Mouse (Mus musculus) right cerebral cortex, postnatal 14 days (tissue): ENCODE measurements at regions not wholly inside any gene's neighbourhood (a gene's known extent, or its start where the extent isn't known, plus 50 kb on each side); places are given as distances from the start of the nearest gene placed in this dataset.
"Not testable (repeated sequence)": the region's sequence is repeated elsewhere in the genome, so short reads cannot be mapped to it uniquely, and the experiment has no call there.

ENCODE experiments used
- DNase-seq: peaks from one replicate; pipeline ENCODE4 v3.0.0; 2022

GRCm38 (mm10) chr10:52529661-52530060 lies 112.3 kb downstream of the Nus1 start:
- not testable (repeated sequence) for DNase-seq

DNA sequence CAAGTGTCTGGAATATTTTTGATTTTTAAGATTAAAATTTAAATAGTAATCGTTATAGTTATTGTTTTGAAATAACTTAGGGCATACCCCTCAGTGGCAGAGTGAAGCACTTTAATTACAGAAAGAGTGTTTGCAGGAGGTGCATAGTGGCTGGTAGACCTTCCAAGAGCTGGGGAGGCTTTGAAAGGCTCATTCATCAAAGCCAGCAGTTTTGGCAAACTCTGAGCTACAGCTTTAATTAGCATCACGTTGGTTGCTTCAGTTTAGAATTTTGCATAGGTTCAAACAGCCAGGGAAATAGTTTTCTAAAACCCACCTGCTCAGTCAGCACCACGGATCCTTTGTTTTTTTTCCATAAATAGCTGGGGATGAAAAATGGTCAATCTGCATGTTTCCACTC lies 113.5 kb downstream of the Nus1 start:
- no peak for DNase-seq

DNA sequence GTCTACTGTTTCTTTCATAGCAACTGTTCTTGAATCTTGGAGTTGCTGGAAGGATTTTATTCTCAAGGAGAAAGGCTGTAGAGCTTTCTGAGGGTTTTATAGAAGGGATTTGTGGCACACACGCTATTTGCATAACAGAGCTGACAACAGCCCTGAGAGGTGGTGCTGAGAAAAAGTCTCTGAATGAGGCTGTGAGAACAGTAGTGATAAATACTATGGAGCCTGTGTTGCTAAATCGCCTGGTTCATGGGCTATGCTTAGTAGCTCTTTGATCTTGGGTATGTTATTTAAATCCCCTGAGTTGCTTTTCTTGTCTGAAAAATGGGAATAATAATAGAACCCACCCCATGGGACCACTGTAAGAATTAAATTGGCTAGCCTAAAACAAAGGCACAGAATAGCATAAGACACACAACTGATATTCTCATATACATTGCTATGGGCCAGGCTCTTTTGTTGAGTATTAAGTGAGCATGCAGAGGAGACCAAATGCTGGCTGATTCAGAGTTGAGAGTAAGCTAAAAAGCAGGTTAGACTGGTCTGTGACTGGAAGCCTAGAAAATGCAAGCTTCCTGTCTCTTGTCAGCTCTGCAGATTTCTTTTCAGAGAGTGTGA lies 116.0 kb downstream of the Nus1 start:
- no peak for DNase-seq

- DNase-seq, result peak; percentile 51
Observed at GRCm38 (mm10) chr10:52533893-52534287, 116.5 kb downstream of the Nus1 start.

DNA sequence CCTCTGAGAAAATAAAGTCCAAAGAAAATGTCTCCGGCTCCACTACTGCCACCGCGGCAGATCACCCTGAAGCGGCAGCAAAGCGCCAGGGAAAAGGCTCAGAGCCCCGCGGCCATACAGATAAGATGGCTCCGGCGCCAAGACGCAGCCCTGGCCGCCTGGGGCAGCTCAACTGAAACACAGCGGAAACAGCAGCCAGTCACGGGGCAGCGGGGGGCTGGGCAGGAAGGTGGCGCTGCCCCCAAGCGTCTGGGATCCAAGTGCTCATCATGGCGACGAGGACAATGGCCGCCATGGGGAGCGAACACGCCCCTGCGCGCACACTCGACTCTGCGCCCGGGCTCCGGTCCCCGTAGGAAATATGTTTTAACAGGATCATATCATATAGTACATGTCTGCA lies 128.2 kb downstream of the Nus1 start:
- no peak for DNase-seq

DNA sequence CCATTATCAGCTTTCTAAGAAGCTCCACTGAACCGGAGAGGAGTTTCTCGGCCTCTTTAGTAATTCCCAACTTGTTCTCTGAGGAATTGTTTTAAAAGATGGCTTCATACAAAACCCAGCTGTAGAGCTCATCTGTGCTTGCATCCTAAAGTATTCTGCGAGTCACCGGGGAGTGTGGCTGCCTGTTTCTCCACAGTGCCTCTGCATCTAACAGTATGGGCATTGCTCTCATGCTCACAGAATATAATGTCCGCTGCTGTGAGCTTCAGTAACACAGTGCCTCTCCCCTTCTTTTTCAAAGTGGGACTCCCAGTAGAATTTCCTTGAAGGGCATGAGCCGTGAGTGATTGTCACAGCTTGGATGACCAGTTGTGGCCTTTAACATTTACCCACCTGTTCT lies 113.0 kb upstream of the Slc35f1 start:
- DNase-seq, result no peak

DNA sequence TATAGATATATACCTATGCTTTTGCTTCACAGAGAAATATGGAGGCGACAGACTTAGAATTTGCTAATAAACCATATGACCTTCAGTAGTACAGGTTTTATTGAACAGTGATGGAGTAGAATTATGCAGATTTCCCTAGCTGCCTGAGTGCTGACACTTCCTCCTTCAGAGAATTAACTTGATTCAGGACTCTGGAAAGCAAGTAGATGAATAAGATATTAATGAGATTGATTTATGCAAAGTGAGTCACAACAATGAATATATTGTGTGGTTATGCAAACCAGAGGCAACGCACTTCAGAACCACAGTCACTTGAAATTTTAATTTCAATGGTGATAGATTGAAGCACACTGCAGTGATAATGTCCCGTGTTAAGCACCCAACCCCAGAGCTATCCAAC lies 112.5 kb upstream of the Slc35f1 start:
- DNase-seq, result no peak

GRCm38 (mm10) chr10:52578238-52578832 lies 112.0 kb upstream of the Slc35f1 start:
- DNase-seq, result no peak

- no peak for DNase-seq
Observed at GRCm38 (mm10) chr10:52593780-52594179, 96.6 kb upstream of the Slc35f1 start.
